Mouse (Mus musculus): ENCODE results near the gene Tmprss12. TPM values are rescaled to one million over a fixed set of nuclear protein-coding genes. Genes with fewer than 3 reads are reported as not detected.

Gene Tmprss12
- not detected in 2 replicates for polyA plus RNA-seq (2015; fragmentation: Nextera tagmentation; extraction: Ambion mirVana)

DNA sequence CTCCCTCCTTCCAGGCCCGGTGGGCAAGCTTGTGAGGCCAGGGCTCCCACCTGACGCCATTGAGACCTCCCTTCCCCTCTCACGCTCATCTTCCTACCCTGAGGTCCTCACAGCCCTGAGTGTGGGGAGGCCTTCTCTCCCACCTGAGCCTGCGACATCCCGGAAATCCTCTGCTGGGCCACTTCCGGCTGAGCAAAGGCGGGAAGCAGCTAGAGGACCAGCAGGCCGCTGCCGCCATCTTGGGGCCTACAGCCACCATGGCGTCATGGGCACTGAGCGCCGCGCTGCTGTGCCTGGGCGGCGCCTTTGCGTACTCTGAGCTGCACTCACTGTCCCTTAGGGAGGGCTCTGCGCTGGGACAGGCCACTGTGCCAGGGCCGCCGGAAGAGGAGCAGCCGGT, at the start of gene Tmprss12:
TSS of gene Tmprss12 (plus strand) at position 212 of the 400 bp plus-strand sequence.
- no peaks in the 10 kb centered on the region for H3K27me3 ChIP-seq (ENCODE audit: insufficient read depth, low read length)
- no peaks in the 10 kb centered on the region for H3K4me1 ChIP-seq (ENCODE audit: insufficient read depth, low read length)
- ATAC-seq (ENCODE audit: low FRiP score, low TSS enrichment): no peak

DNA sequence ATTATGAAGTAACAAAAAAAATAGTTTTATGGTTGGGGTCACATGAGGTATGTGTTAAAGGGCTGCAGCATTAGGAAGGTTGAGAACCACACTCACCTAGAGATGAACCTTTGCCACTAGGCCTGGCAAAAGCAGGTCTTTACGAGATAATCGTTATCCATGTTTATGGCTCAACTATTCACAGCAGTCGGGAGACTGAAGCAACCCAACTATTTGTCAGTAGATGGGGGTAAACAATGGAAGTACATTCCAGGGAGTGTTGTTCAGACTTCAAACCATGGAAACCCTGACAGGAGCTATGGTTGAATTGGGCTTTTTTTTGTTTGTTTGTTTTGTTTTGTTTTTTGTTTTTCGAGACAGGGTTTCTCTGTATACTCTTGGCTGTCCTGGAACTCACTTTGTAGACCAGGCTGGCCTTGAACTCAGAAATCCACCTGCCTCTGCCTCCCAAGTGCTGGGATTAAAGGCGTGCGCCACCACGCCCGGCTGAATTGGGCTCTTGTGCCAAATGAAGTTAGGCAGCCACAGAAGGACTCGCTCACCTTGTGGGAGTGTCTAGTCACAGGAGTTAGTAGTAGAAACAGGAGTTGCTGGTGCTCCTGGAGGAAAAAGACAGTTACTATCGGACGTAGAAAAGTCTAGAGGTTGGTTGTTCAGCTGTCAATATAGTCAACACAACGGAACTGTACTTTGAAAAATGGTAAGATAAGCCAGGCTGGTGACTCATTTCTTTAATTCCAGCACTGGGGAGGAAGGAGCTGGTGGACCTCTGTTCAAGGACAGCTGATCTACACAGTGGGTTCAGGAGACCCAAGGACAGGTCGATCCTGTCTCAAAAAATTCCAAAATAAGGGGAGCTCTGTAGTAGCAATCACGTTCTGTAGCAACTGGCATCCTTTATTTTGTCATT, 48.8 kb upstream of the Tmprss12 start:
- Histone ChIP-seq H3K27me3 (ENCODE audit: insufficient read depth, low read length) (no peaks in the 10 kb centered on the region), H3K36me3 (ENCODE audit: insufficient read depth, low read length) (peaks cover 23% of the 10 kb centered on the region), H3K4me3 (ENCODE audit: low read length) (no peak overlapping the region), H3K9me3 (ENCODE audit: low read length) (no peaks in the 10 kb centered on the region), H3K4me2 (replicated peaks; ENCODE audit: low read depth, low read length) (no peak overlapping the region), H3K9ac (replicated peaks; ENCODE audit: low read length) (no peak overlapping the region), H3K27ac (ENCODE audit: low read length) (no peak overlapping the region), H3K4me1 (ENCODE audit: insufficient read depth, low read length) (peaks cover 26% of the 10 kb centered on the region)
- ATAC-seq (ENCODE audit: low FRiP score, low TSS enrichment): no peak
- 82% methylated on average over 14 of the region's 14 CpGs for WGBS

More for the DNA sequence above, at the start of gene Tmprss12:
- H3K4me3 ChIP-seq (ENCODE audit: low read length): no peak within 1 kb of the TSS
- 99% methylated on average over 19 of the region's 20 CpGs for WGBS
- no peak within 1 kb of the TSS for H3K27ac ChIP-seq (ENCODE audit: low read length)
- H3K9ac ChIP-seq (replicated peaks; ENCODE audit: low read length): no peak within 1 kb of the TSS
- no peaks in the 10 kb centered on the region for H3K36me3 ChIP-seq (ENCODE audit: insufficient read depth, low read length)
- no peak within 1 kb of the TSS for H3K4me2 ChIP-seq (replicated peaks; ENCODE audit: low read depth, low read length)
- H3K9me3 ChIP-seq (ENCODE audit: low read length): no peaks in the 10 kb centered on the region

GRCm38 (mm10) chr15:100235208-100235965, 45.2 kb upstream of the Tmprss12 start:
- WGBS: 88% methylated on average over 12 of the region's 12 CpGs
- H3K9me3 ChIP-seq (ENCODE audit: low read length): no peaks in the 10 kb centered on the region
- no peak overlapping the region for H3K27ac ChIP-seq (ENCODE audit: low read length)
- no peak overlapping the region for H3K4me2 ChIP-seq (replicated peaks; ENCODE audit: low read depth, low read length)
- H3K4me1 ChIP-seq (ENCODE audit: insufficient read depth, low read length): peaks cover 8% of the 10 kb centered on the region; the same call in 1 of the 2 replicates
- H3K36me3 ChIP-seq (ENCODE audit: insufficient read depth, low read length): peaks cover 36% of the 10 kb centered on the region
- H3K9ac ChIP-seq (replicated peaks; ENCODE audit: low read length): no peak overlapping the region
- H3K4me3 ChIP-seq (ENCODE audit: low read length): no peak overlapping the region
- no peaks in the 10 kb centered on the region for H3K27me3 ChIP-seq (ENCODE audit: insufficient read depth, low read length)
- ATAC-seq (ENCODE audit: low FRiP score, low TSS enrichment): no peak

- Histone ChIP-seq H3K36me3 (ENCODE audit: insufficient read depth, low read length) (peaks cover 44% of the 10 kb centered on the region), H3K9me3 (ENCODE audit: low read length) (no peaks in the 10 kb centered on the region), H3K4me1 (ENCODE audit: insufficient read depth, low read length) (no peaks in the 10 kb centered on the region), H3K4me2 (replicated peaks; ENCODE audit: low read depth, low read length) (no peak overlapping the region), H3K9ac (replicated peaks; ENCODE audit: low read length) (no peak overlapping the region), H3K4me3 (ENCODE audit: low read length) (no peak overlapping the region), H3K27me3 (ENCODE audit: insufficient read depth, low read length) (no peaks in the 10 kb centered on the region), H3K27ac (ENCODE audit: low read length) (no peak overlapping the region)
- 93% methylated on average over 6 of the region's 6 CpGs for WGBS
- no peak for ATAC-seq (ENCODE audit: low FRiP score, low TSS enrichment)
These were observed 43.7 kb upstream of the Tmprss12 start for GRCm38 (mm10) chr15:100236952-100237351.

GRCm38 (mm10) chr15:100241780-100242179, 38.9 kb upstream of the Tmprss12 start:
- Histone ChIP-seq H3K9me3 (ENCODE audit: low read length) (no peaks in the 10 kb centered on the region), H3K9ac (replicated peaks; ENCODE audit: low read length) (no peak overlapping the region), H3K27me3 (ENCODE audit: insufficient read depth, low read length) (no peaks in the 10 kb centered on the region), H3K4me1 (ENCODE audit: insufficient read depth, low read length) (no peaks in the 10 kb centered on the region), H3K27ac (ENCODE audit: low read length) (no peak overlapping the region), H3K4me2 (replicated peaks; ENCODE audit: low read depth, low read length) (no peak overlapping the region), H3K36me3 (ENCODE audit: insufficient read depth, low read length) (peaks cover 58% of the 10 kb centered on the region), H3K4me3 (ENCODE audit: low read length) (no peak overlapping the region)
- ATAC-seq (ENCODE audit: low FRiP score, low TSS enrichment): no peak
- WGBS: 95% methylated on average over 6 of the region's 6 CpGs

DNA sequence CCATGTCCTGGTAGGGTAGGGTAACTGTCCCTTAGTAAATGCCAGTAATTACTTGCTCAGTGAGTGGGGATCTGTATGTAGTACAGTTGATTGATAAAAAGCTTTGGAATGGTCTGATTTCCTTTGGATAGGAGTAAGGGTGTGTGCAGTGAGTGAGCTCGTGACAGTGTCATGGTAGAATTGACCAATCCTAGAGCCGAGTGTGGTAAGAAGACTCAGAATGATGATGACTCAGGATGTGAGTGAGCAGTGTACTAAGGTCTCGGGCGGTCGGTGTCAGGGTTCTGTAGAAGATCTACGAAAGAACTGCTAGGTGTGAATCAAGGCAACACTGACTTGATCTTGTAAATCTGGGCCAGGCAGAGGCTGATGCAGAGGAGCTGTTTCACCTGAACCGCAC, 34.7 kb upstream of the Tmprss12 start:
- no peaks in the 10 kb centered on the region for H3K4me1 ChIP-seq (ENCODE audit: insufficient read depth, low read length)
- peaks cover 77% of the 10 kb centered on the region for H3K36me3 ChIP-seq (ENCODE audit: insufficient read depth, low read length)
- ATAC-seq (ENCODE audit: low FRiP score, low TSS enrichment): no peak
- 95% methylated on average over 7 of the region's 7 CpGs for whole genome bisulfite sequencing
- H3K27ac ChIP-seq (ENCODE audit: low read length): no peak overlapping the region
- no peak overlapping the region for H3K9ac ChIP-seq (replicated peaks; ENCODE audit: low read length)
- H3K4me2 ChIP-seq (replicated peaks; ENCODE audit: low read depth, low read length): no peak overlapping the region
- no peaks in the 10 kb centered on the region for H3K9me3 ChIP-seq (ENCODE audit: low read length)
- no peaks in the 10 kb centered on the region for H3K27me3 ChIP-seq (ENCODE audit: insufficient read depth, low read length)
- H3K4me3 ChIP-seq (ENCODE audit: low read length): no peak overlapping the region

GRCm38 (mm10) chr15:100247296-100247695, 33.3 kb upstream of the Tmprss12 start:
- ATAC-seq (ENCODE audit: low FRiP score, low TSS enrichment): no peak
- H3K9me3 ChIP-seq (ENCODE audit: low read length): no peaks in the 10 kb centered on the region
- no peak overlapping the region for H3K4me3 ChIP-seq (ENCODE audit: low read length)
- 91% methylated on average over 9 of the region's 9 CpGs for WGBS
- H3K36me3 ChIP-seq (ENCODE audit: insufficient read depth, low read length): peaks cover 85% of the 10 kb centered on the region
- no peak overlapping the region for H3K27ac ChIP-seq (ENCODE audit: low read length)
- no peak overlapping the region for H3K9ac ChIP-seq (replicated peaks; ENCODE audit: low read length)
- H3K4me2 ChIP-seq (replicated peaks; ENCODE audit: low read depth, low read length): no peak overlapping the region
- no peaks in the 10 kb centered on the region for H3K27me3 ChIP-seq (ENCODE audit: insufficient read depth, low read length)
- H3K4me1 ChIP-seq (ENCODE audit: insufficient read depth, low read length): no peaks in the 10 kb centered on the region

DNA sequence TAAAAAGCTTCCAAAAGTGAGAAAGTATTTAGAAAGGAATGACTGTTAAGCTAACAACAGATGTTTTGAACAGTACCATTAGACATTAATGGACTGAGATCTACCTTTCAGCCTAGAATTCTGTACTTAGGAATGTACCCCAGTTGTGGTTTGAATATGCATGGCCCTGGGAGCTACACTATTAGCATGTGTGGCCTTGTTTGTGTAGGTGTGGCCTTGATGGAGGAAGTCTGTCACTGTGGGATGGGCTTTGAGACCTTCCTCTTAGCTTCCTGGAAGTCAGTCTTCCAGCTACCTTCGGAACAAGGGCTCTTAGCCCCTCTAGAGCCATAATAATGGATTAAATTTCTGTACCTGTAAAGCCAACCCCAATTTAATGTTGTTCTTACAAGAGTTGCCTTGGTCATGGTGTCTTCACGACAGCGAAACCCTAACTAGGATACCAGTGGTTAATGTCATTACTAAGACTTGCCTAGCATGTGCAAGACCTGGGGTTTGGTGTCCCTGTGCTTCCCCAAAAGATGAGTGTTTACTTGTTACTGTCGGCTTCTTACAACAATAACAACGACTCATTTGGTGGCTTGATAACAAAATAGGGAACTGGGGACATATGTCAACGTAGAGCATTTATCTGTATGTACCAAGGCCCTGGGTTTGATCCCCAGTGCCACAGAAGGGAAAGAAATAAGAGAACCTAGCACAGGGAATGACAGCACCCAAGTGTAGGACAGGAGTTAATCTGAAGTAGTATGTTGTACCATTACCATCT, 31.8 kb upstream of the Tmprss12 start:
- no peaks in the 10 kb centered on the region for H3K27me3 ChIP-seq (ENCODE audit: insufficient read depth, low read length)
- H3K9ac ChIP-seq (replicated peaks; ENCODE audit: low read length): no peak overlapping the region
- no peaks in the 10 kb centered on the region for H3K4me1 ChIP-seq (ENCODE audit: insufficient read depth, low read length)
- H3K27ac ChIP-seq (ENCODE audit: low read length): no peak overlapping the region
- H3K9me3 ChIP-seq (ENCODE audit: low read length): no peaks in the 10 kb centered on the region
- H3K4me2 ChIP-seq (replicated peaks; ENCODE audit: low read depth, low read length): no peak overlapping the region
- no peak for ATAC-seq (ENCODE audit: low FRiP score, low TSS enrichment)
- 95% methylated on average over 6 of the region's 6 CpGs for WGBS
- peaks cover 86% of the 10 kb centered on the region for H3K36me3 ChIP-seq (ENCODE audit: insufficient read depth, low read length)
- no peak overlapping the region for H3K4me3 ChIP-seq (ENCODE audit: low read length)

DNA sequence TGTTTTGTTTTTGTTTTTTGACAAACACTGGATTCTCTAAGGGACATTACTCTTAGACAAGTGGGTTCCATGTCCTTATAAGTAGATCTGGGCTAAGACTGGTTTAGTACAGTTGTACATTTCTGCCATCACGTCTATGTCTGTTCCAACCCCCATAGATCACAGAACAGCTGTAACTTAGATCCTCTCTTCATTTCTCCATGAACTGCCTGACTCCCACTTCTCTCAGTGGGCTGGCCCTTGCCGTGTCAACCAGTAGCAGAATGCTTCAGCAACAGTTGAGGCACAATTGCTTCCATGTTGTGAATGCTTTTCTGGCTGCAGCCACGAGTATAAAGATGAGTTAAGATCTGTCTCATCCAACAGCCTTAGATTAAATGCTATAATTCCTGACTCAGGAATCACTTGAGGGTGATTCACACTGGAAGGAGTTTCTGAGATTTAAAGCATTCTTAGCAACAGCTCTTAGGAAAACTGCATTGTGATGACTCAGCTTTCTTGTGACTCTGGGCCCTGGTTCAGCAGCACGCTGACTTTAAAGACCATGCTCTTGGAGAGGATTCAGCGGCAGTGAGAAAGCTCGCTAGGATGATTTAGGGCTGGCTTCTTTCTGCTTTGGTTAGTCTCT, 29.4 kb upstream of the Tmprss12 start:
- Histone ChIP-seq H3K4me2 (replicated peaks; ENCODE audit: low read depth, low read length) (no peak overlapping the region), H3K4me3 (ENCODE audit: low read length) (no peak overlapping the region), H3K4me1 (ENCODE audit: insufficient read depth, low read length) (no peaks in the 10 kb centered on the region), H3K27ac (ENCODE audit: low read length) (no peak overlapping the region), H3K9me3 (ENCODE audit: low read length) (no peaks in the 10 kb centered on the region), H3K36me3 (ENCODE audit: insufficient read depth, low read length) (peaks cover 86% of the 10 kb centered on the region), H3K27me3 (ENCODE audit: insufficient read depth, low read length) (no peaks in the 10 kb centered on the region), H3K9ac (replicated peaks; ENCODE audit: low read length) (no peak overlapping the region)
- WGBS: 72% methylated on average over 6 of the region's 6 CpGs
- ATAC-seq (ENCODE audit: low FRiP score, low TSS enrichment): no peak
